Mouse (Mus musculus) liver, adult (tissue): Measurements from ENCODE around the gene Serinc5.

Experiments
- GATA4 ChIP-seq: IDR thresholded peaks from 2 replicates; pipeline ENCODE4 v1.6.1; 2014; ENCODE audit warnings: mild to moderate bottlenecking, low read length; ENCODE audit not compliant: insufficient replicate concordance

The Serinc5 gene

GRCm38 (mm10) chr13:92735693-92736092 is 124.8 kb downstream of the Serinc5 start:
- no peak for TF ChIP-seq GATA4

DNA sequence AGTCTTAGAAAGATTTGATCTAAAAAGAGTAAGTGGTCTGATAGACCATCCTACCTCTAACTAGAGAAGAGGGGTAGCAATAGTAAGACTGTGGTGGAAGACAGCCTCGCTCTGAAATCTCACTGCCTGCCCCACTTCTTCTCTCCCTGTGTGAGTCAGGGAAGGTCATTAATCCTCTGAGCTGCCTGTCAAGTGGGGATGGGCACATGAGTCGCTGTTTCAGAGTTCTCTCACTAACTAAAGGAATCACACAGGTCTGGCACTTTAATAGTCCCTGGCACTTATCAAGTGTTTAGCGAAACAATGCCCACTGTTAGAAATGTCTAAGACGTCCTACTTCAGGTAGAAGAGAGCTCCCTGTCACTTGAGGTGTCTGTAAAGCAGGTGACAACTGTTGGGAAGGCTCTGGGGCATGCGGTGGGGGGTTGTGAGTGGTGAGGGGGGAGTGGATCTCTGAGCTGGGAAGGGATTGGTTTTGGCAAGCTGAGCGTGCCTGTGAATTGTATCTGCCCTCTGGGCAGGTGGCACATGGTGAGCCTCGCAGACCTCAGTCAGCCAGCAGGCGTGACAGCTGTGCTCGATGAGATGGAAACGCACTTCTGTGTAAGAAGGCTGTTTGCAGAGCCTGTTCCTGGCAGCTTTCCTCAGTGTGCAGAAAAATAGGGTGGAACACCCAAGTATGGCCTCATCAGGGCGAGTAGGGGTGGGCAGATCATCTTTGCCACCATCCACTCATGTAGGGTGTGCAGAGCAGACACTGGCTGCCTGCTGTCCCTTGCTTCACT is 125.8 kb downstream of the Serinc5 start:
- no peak for TF ChIP-seq GATA4

GRCm38 (mm10) chr13:92738821-92739220 is 127.9 kb downstream of the Serinc5 start:
- no peak for TF ChIP-seq GATA4

DNA sequence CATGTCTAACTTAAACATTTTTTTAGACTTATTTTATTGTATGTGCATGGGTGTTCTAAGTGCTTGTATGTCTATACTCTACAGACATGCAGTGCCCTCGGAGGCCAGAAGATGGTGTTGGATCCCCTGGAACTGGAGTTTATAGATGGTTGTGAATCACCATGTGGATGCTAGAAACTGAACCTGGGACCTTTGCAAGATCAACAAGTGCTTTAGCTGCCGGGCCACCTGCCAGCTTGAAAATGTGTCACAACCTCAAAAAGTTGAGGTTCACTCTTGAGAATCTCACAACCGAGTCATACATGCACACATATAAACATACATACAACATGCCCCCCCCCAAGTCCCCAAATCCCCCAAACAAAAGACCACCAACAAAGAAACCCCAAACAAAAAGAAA is 129.0 kb downstream of the Serinc5 start:
- TF ChIP-seq GATA4 = no peak

GRCm38 (mm10) chr13:92740671-92741270 is 129.9 kb downstream of the Serinc5 start:
- TF ChIP-seq GATA4 = no peak

DNA sequence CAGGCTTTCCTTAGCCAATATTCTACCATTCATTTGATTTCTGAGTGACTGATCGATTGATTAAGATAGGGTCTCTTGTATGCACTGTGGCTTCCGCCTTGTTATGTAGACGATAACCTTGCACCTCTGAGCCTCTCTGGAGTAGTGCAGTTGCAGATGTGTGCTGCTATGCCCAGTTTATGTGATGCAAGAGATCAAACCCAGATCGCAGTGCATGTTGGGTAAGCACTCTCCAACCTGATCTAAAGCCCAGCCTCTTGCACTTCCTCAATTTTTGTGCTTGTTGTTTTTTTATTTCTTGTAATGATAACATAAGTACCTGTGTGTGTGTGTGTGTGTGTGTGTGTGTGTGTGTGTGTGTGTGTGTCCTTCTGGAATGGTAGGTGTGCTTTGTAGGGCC is 132.0 kb downstream of the Serinc5 start:
- TF ChIP-seq GATA4 = no peak

GRCm38 (mm10) chr13:92743337-92743736 is 132.4 kb downstream of the Serinc5 start:
- no peak for TF ChIP-seq GATA4

DNA sequence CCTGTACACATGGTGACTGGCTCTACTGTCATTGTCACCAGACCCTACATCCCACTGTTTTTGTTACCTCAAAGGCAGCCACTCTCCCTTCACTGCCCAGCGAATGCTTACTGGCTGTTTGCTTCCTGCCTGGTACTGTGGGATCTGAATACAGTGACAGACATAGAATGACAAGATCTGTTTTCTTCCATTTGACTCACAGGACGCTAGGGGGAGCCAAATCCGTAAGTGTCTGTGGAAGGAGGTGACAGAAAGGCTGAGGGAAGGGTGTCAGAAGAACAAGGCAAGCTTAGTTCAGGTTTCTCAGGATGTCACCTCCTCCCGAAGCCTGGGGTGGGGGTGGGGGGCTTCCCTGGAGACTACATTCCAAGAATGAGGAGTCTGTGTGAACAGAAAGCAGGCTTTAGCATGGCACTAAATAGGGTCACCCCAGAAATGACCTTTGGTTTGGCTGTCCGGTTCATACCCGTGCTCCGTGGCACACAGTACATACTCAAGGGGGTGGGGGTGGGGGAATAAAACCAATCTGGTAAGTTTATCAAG is 140.2 kb downstream of the Serinc5 start:
- TF ChIP-seq GATA4 = no peak

DNA sequence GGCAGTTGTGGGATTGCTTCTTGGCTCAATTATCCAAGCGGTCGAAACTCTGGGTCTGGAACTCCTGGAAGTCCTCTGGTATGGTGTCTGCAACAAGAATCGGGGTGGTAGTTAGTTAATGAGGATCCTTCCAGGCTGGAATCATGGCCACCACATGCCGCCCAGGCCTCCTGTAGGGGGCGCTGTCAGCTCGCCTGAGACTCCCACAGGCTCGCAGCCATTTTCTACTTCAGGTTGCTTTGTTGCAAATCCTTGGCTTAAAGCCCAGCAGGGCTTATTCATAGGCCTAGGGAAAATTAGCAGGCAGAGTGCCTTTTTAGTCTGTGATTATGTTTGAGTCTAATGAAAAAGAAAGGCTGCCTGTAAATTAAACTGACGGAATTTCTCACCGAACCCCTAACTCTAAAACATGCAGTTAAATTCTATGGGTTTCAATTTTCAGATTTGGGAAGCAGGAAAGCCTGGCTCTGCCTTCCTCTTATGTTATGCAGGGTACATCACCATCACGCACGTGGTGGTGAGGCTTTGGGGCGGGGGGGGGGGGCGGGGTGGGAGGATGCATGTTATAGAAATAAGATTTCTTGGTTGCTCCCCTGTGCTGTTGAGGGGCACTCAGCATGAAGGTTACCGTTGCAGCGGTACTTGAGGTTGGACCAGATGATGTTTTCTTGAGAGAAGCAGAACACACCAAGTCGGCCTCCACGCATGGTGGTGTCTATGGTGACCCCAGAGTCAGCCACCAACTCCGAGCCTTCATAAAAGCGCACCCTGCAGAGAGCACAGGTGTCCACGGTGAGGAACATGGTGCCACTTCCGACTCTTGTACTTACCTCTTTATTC is 141.1 kb downstream of the Serinc5 start:
- TF ChIP-seq GATA4 = no peak

- TF ChIP-seq GATA4 = no peak
These were observed 142.8 kb downstream of the Serinc5 start for GRCm38 (mm10) chr13:92753676-92754075.

DNA sequence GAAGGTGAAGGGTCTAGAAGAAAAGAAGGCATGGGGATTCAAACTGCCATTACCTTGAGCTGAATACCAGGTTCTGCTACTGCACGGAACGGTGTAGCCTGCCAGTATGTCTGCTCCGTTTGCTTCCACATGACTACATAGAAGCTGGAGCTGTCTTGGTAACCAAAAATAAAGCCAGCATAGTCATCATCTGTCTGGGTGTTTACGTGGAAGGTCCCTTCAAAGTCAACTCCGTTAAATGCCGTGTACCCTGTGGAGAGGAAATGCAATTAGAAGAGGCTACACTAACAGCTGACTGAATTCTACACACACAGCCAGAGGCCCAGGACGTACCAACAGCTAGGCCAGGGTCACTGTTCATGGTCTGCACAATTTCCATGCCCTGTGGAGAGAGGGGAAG is 144.1 kb downstream of the Serinc5 start:
- no peak for TF ChIP-seq GATA4

DNA sequence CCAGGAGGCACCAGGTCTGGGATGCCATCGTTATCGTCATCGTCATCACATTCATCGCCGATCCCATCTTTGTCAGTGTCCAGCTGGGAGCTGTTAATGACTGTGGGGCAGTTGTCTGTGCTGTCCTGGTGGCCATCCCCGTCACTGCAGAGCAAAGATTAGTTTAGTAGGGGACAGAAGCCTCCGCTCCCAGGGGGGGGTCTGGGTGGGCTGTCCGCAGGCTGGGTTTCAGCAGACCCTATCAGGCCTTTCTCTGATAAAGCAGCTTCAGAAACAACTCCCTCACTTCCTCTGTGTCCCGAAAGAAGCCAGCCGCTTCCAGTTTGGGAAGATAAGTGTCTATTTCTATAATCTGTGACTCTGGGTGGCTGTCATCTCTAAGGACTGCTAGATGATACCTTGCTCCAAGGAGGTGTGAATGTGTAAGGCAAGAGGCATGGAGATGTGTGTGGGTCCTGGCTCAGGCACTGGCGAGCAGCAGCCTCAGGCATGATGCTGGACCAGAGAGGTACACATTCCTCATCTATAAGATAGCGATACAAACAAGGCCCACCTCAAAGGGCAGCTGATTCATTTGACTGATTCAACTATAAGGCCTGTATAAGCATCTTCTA is 147.2 kb downstream of the Serinc5 start:
- TF ChIP-seq GATA4 = no peak

- TF ChIP-seq GATA4 = no peak
These were observed 148.2 kb downstream of the Serinc5 start for GRCm38 (mm10) chr13:92759096-92759495.

GRCm38 (mm10) chr13:92760519-92760918 is 149.6 kb downstream of the Serinc5 start:
- TF ChIP-seq GATA4 = no peak
